Mouse (Mus musculus) effector memory CD4-positive, alpha-beta T cell, adult 7 months (primary cell): ENCODE results near the gene Dhrs7c. TPM values are rescaled to one million over a fixed set of nuclear protein-coding genes. Genes with fewer than 3 reads are reported as not detected.

ENCODE experiments used
- polyA plus RNA-seq: library from polyadenylated mRNA; unstranded; fragments of 100-300 nt; shearing (Covaris generic); gene quantifications from one replicate; pipeline ENCODE4 v1.2.1, GENCODE M21; 2017

Dhrs7c gene
- polyA plus RNA-seq: not detected

GRCm38 (mm10) chr11:67797931-67798330 lies at the start of gene Dhrs7c:
Gene Dhrs7c, plus strand, starts transcription at chr11:67798187.

GRCm38 (mm10) chr11:67771053-67771452 lies 26.9 kb upstream of the Dhrs7c start, which contains the start of gene Glp2r:
Gene Glp2r, minus strand, starts transcription at chr11:67771153.

GRCm38 (mm10) chr11:67774379-67774778 lies 23.6 kb upstream of the Dhrs7c start, which contains the start of gene Gsg1l2:
Gene Gsg1l2, plus strand, starts transcription at chr11:67774608.

Other genes starting within 250 kb of the Dhrs7c start
- gene Rcvrn, start 102.9 kb upstream of the Dhrs7c start, polyA plus RNA-seq: not detected
- gene Glp2r, start 27.0 kb upstream of the Dhrs7c start, polyA plus RNA-seq: not detected
- not detected for gene Gsg1l2, start 23.6 kb upstream of the Dhrs7c start, polyA plus RNA-seq
- not detected for gene Usp43, start 124.0 kb downstream of the Dhrs7c start, polyA plus RNA-seq
- 0.65 TPM for gene Cfap52, start 167.5 kb downstream of the Dhrs7c start, polyA plus RNA-seq
- gene Stx8, start 168.0 kb downstream of the Dhrs7c start, polyA plus RNA-seq: 69.8 TPM